Mouse (Mus musculus) embryonic facial prominence, embryonic 11.5 days (tissue): ENCODE measurements at regions not wholly inside any gene's neighbourhood (a gene's known extent, or its start where the extent isn't known, plus 50 kb on each side); places are given as distances from the start of the nearest gene placed in this dataset.

ENCODE experiments used
- ATAC-seq: fragments of 200-750 bp; cut with Nextera tagmentation; replicated peaks from 2 replicates; pipeline ENCODE4 v1.8.0; 2017; ENCODE audit warnings: low read depth; ENCODE audit not compliant: insufficient number of reproducible peaks, low FRiP score, low TSS enrichment
- DNase-seq: peaks from one replicate; pipeline ENCODE4 v3.0.0-alpha.2; 2015; ENCODE audit warnings: low spot score
- H3K27ac ChIP-seq: fragments of 300-500 bp; sonication (generic); replicated peaks from 2 replicates; pipeline ENCODE4 v1.5.1; 2014; ENCODE audit warnings: mild to moderate bottlenecking, low read depth, low read length, control low read depth
- H3K27me3 ChIP-seq: fragments of 300-500 bp; sonication (generic); 2 replicates; pipeline ENCODE4 v1.6.1; 2014; ENCODE audit warnings: mild to moderate bottlenecking, low read length, moderate library complexity, mixed read lengths; ENCODE audit not compliant: control insufficient read depth, insufficient read depth
- H3K36me3 ChIP-seq: fragments of 300-500 bp; sonication (generic); replicated peaks from 2 replicates; pipeline ENCODE4 v1.6.1; 2014; ENCODE audit warnings: low read depth, mild to moderate bottlenecking, low read length, moderate library complexity, mixed read lengths; ENCODE audit not compliant: control insufficient read depth, insufficient read depth
- H3K4me1 ChIP-seq: fragments of 300-500 bp; sonication (generic); 2 replicates; pipeline ENCODE4 v1.6.1; 2014; ENCODE audit warnings: low read length, mixed read lengths; ENCODE audit not compliant: control insufficient read depth, insufficient read depth
- H3K4me2 ChIP-seq: fragments of 300-500 bp; sonication (generic); 2 replicates; pipeline ENCODE4 v1.6.1; 2014; ENCODE audit warnings: low read depth, mild to moderate bottlenecking, control low read depth, low read length, moderate library complexity
- H3K4me3 ChIP-seq: fragments of 300-500 bp; sonication (generic); 2 replicates; pipeline ENCODE4 v1.5.1; 2014; ENCODE audit warnings: low read depth, low read length, control low read depth
- H3K9ac ChIP-seq: fragments of 300-500 bp; sonication (generic); replicated peaks from 2 replicates; pipeline ENCODE4 v1.6.1; 2014; ENCODE audit warnings: mild to moderate bottlenecking, control low read depth, low read length
- H3K9me3 ChIP-seq: fragments of 300-500 bp; sonication (generic); replicated peaks from 2 replicates; pipeline ENCODE4 v1.6.1; 2016; ENCODE audit warnings: mild to moderate bottlenecking, low read length, inconsistent platforms, mixed read lengths; ENCODE audit not compliant: control insufficient read depth
- WGBS: fragments of 180-500 bp; shearing (Covaris S2); extraction: QIAGEN DNeasy Blood & Tissue Kit; methylation state at CpG from one replicate; pipeline ENCODE4 v1.1.7; 2014; 5-methylcytosine and 5-hydroxymethylcytosine counted together

- no peak for DNase-seq
These were observed 142.3 kb upstream of the Syt13 start for GRCm38 (mm10) chr2:92772623-92773022.

GRCm38 (mm10) chr2:92776497-92776896 lies 138.4 kb upstream of the Syt13 start:
- H3K4me2 ChIP-seq, result no peak overlapping the region
- DNase-seq, result no peak
- no peak overlapping the region for H3K9ac ChIP-seq
- H3K4me1 ChIP-seq, result no peaks in the 10 kb centered on the region
- no peak overlapping the region for H3K4me3 ChIP-seq
- H3K36me3 ChIP-seq, result no peaks in the 10 kb centered on the region
- no peak for ATAC-seq
- H3K27ac ChIP-seq, result no peak overlapping the region
- 92% methylated on average over 2 of the region's 2 CpGs for WGBS
- no peaks in the 10 kb centered on the region for H3K27me3 ChIP-seq
- H3K9me3 ChIP-seq, result no peaks in the 10 kb centered on the region

More at GRCm38 (mm10) chr2:92772623-92773022, 142.3 kb upstream of the Syt13 start:
- no peaks in the 10 kb centered on the region for H3K4me1 ChIP-seq
- H3K27ac ChIP-seq, result no peak overlapping the region
- no peak overlapping the region for H3K9ac ChIP-seq
- no peak overlapping the region for H3K4me2 ChIP-seq
- no peaks in the 10 kb centered on the region for H3K9me3 ChIP-seq
- WGBS, result 72% methylated on average over 7 of the region's 7 CpGs
- H3K4me3 ChIP-seq, result no peak overlapping the region
- no peak for ATAC-seq
- no peaks in the 10 kb centered on the region for H3K27me3 ChIP-seq
- H3K36me3 ChIP-seq, result no peaks in the 10 kb centered on the region

- Histone ChIP-seq H3K4me2 (no peak overlapping the region), H3K9me3 (no peaks in the 10 kb centered on the region), H3K4me1 (no peaks in the 10 kb centered on the region), H3K27me3 (no peaks in the 10 kb centered on the region), H3K9ac (no peak overlapping the region), H3K36me3 (no peaks in the 10 kb centered on the region), H3K4me3 (no peak overlapping the region), H3K27ac (no peak overlapping the region)
- no peak for ATAC-seq
- WGBS, result 50% methylated on average over 1 of the region's 1 CpGs
- no peak for DNase-seq
These were observed 135.8 kb upstream of the Syt13 start for GRCm38 (mm10) chr2:92779101-92779500.

GRCm38 (mm10) chr2:92780021-92780420 lies 134.9 kb upstream of the Syt13 start:
- DNase-seq, result no peak
- 90% methylated on average over 1 of the region's 1 CpGs for WGBS

GRCm38 (mm10) chr2:92781451-92781850 lies 133.4 kb upstream of the Syt13 start:
- WGBS, result 66% methylated on average over 5 of the region's 5 CpGs
- Histone ChIP-seq H3K4me2 (no peak overlapping the region), H3K27me3 (no peaks in the 10 kb centered on the region), H3K27ac (no peak overlapping the region), H3K9ac (no peak overlapping the region), H3K4me3 (no peak overlapping the region), H3K36me3 (no peaks in the 10 kb centered on the region), H3K9me3 (no peaks in the 10 kb centered on the region), H3K4me1 (no peaks in the 10 kb centered on the region)
- no peak for ATAC-seq
- no peak for DNase-seq

More at GRCm38 (mm10) chr2:92780021-92780420, 134.9 kb upstream of the Syt13 start:
- Histone ChIP-seq H3K4me2 (no peak overlapping the region), H3K27ac (no peak overlapping the region), H3K27me3 (no peaks in the 10 kb centered on the region), H3K4me1 (no peaks in the 10 kb centered on the region), H3K36me3 (no peaks in the 10 kb centered on the region), H3K9me3 (no peaks in the 10 kb centered on the region), H3K9ac (no peak overlapping the region), H3K4me3 (no peak overlapping the region)
- no peak for ATAC-seq

GRCm38 (mm10) chr2:92782621-92783020 lies 132.3 kb upstream of the Syt13 start:
- H3K36me3 ChIP-seq, result no peaks in the 10 kb centered on the region
- ATAC-seq, result no peak
- no peak overlapping the region for H3K27ac ChIP-seq
- H3K4me1 ChIP-seq, result no peaks in the 10 kb centered on the region
- H3K4me2 ChIP-seq, result no peak overlapping the region
- no peaks in the 10 kb centered on the region for H3K27me3 ChIP-seq
- no peaks in the 10 kb centered on the region for H3K9me3 ChIP-seq
- WGBS, result 79% methylated on average over 4 of the region's 4 CpGs
- H3K9ac ChIP-seq, result no peak overlapping the region
- DNase-seq, result no peak
- H3K4me3 ChIP-seq, result no peak overlapping the region

- Histone ChIP-seq H3K36me3 (no peaks in the 10 kb centered on the region), H3K4me3 (no peak overlapping the region), H3K9ac (no peak overlapping the region), H3K4me2 (no peak overlapping the region), H3K4me1 (no peaks in the 10 kb centered on the region), H3K27me3 (no peaks in the 10 kb centered on the region), H3K27ac (no peak overlapping the region), H3K9me3 (no peaks in the 10 kb centered on the region)
- 64% methylated on average over 2 of the region's 2 CpGs for WGBS
- DNase-seq, result no peak
- no peak for ATAC-seq
These were observed 130.0 kb upstream of the Syt13 start for GRCm38 (mm10) chr2:92784916-92785315.

- WGBS, result 65% methylated on average over 4 of the region's 4 CpGs
These were observed 126.9 kb upstream of the Syt13 start for GRCm38 (mm10) chr2:92787925-92788410.

More at GRCm38 (mm10) chr2:92787925-92788410, 126.9 kb upstream of the Syt13 start:
- no peaks in the 10 kb centered on the region for H3K4me1 ChIP-seq
- DNase-seq, result no peak
- no peak overlapping the region for H3K27ac ChIP-seq
- H3K27me3 ChIP-seq, result no peaks in the 10 kb centered on the region
- no peak overlapping the region for H3K9ac ChIP-seq
- no peaks in the 10 kb centered on the region for H3K36me3 ChIP-seq
- H3K4me2 ChIP-seq, result no peak overlapping the region
- H3K9me3 ChIP-seq, result no peaks in the 10 kb centered on the region
- no peak for ATAC-seq
- no peak overlapping the region for H3K4me3 ChIP-seq
